18 mouse cellular contexts compared by ENCODE assay signal in the genomic region with DNA sequence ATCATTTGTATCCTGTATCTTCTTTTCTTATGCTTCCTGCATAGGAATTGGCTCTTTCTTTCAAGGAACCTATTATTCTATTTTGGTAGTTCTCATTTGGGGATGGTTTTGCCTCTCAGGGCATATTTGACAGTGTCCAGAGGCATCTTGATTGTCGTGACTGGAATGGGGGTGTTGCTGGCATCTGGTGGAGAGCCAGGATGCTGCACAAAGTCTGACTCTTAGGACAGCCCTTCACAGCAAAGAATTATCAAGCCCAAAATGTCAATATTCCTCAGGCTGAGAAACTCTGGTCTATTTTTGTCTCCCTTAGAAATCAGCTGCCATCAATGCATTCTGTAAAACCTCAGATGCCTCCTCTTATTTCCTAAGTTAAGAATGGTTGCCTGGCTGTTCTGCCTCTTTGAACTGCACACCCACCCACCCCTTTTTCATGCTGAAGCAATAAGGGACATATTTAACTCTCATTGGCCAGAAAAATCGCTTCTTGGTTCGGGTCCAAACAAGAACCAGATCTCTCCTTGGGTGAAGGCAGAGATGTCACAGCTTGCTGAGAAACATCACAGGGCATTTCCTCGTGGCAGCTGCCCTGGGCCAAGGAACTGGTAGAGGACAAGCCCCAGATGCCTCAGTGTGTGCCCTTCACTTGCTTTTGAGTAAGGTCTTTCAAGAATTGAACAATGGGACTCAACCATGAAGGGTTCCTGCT.
DNase-seq lines count a peak whose midpoint lies in the region; ATAC-seq and TF ChIP-seq lines count a peak whose summit lies in the region.
"Had no signal": no experiment of that assay in that cellular context is flagged by ENCODE, and none has a peak within 500 bp of the region (broad histone marks: within the 10 kb centered on the region; RNA-seq: fewer than 3 reads in every experiment).

No protein-coding gene starts in this region.

- WGBS in forebrain, postnatal 0 days: 76% methylated on average over 4 of the region's 4 CpGs
- 84% methylated on average over 4 of the region's 4 CpGs for WGBS in forebrain, embryonic 10.5 days
- WGBS in kidney, postnatal 0 days: 84% methylated on average over 4 of the region's 4 CpGs

- no peaks in the 10 kb centered on the region for H3K27me3 ChIP-seq in forebrain, postnatal 0 days (ENCODE audit: insufficient read depth, low read length)
- no peaks in the 10 kb centered on the region for H3K27me3 ChIP-seq in forebrain, embryonic 10.5 days (ENCODE audit: poor library complexity, severe bottlenecking)
- H3K27me3 ChIP-seq in kidney, postnatal 0 days (ENCODE audit: insufficient read depth, low read length): no peaks in the 10 kb centered on the region
- H3K27me3 ChIP-seq: liver, embryonic 13.5 days; neural tube, embryonic 15.5 days; Patski had no signal

- no peak for ATAC-seq in forebrain, postnatal 0 days
- ATAC-seq in kidney, postnatal 0 days (replicated peaks; ENCODE audit: low FRiP score, low read depth): no peak
- ATAC-seq: intestine, postnatal 0 days; Patski had no signal

- H3K36me3 ChIP-seq in forebrain, postnatal 0 days (ENCODE audit: insufficient read depth): no peaks in the 10 kb centered on the region
- no peaks in the 10 kb centered on the region for H3K36me3 ChIP-seq in forebrain, embryonic 10.5 days (replicated peaks)
- no peaks in the 10 kb centered on the region for H3K36me3 ChIP-seq in kidney, postnatal 0 days (ENCODE audit: insufficient read depth, low read length)
- H3K36me3 ChIP-seq: liver, embryonic 13.5 days; neural tube, embryonic 15.5 days had no signal

- no peak overlapping the region for H3K4me3 ChIP-seq in forebrain, postnatal 0 days (ENCODE audit: low read depth, low read length)
- no peak overlapping the region for H3K4me3 ChIP-seq in forebrain, embryonic 10.5 days
- H3K4me3 ChIP-seq in kidney, postnatal 0 days (replicated peaks; ENCODE audit: low read depth, low read length): no peak overlapping the region
- H3K4me3 ChIP-seq: liver, embryonic 13.5 days; neural tube, embryonic 15.5 days had no signal

- no peaks in the 10 kb centered on the region for H3K4me1 ChIP-seq in forebrain, postnatal 0 days (ENCODE audit: insufficient read depth)
- H3K4me1 ChIP-seq in forebrain, embryonic 10.5 days: peaks cover 10% of the 10 kb centered on the region
- no peaks in the 10 kb centered on the region for H3K4me1 ChIP-seq in kidney, postnatal 0 days (replicated peaks; ENCODE audit: insufficient read depth, low read length)
- H3K4me1 ChIP-seq: liver, embryonic 13.5 days had no signal

- no peak overlapping the region for H3K27ac ChIP-seq in forebrain, postnatal 0 days (ENCODE audit: low read depth, low read length)
- no peak overlapping the region for H3K27ac ChIP-seq in forebrain, embryonic 10.5 days
- H3K27ac ChIP-seq in kidney, postnatal 0 days: no peak overlapping the region
- H3K27ac ChIP-seq: hindbrain, embryonic 14.5 days; liver, embryonic 13.5 days; neural tube, embryonic 15.5 days had no signal

- H3K4me2 ChIP-seq in forebrain, postnatal 0 days (ENCODE audit: low read depth): no peak overlapping the region
- no peak overlapping the region for H3K4me2 ChIP-seq in kidney, postnatal 0 days (ENCODE audit: low read length)
- H3K4me2 ChIP-seq: hindbrain, embryonic 14.5 days; liver, embryonic 13.5 days; neural tube, embryonic 15.5 days had no signal

- H3K9ac ChIP-seq in forebrain, postnatal 0 days: no peak overlapping the region
- no peak overlapping the region for H3K9ac ChIP-seq in kidney, postnatal 0 days (ENCODE audit: low read depth, low read length)
- H3K9ac ChIP-seq: hindbrain, embryonic 14.5 days; liver, embryonic 13.5 days; neural tube, embryonic 15.5 days had no signal

- TF ChIP-seq CTCF in forebrain, postnatal 0 days (IDR thresholded peaks at IDR 0.05; ENCODE audit: low read depth): 0 out of 2 replicates have a peak, but pooled peaks have one; percentile 9
- TF ChIP-seq CTCF in kidney, postnatal 0 days (IDR thresholded peaks at IDR 0.05; ENCODE audit: low read depth): peak; percentile 32

- H3K9me3 ChIP-seq in forebrain, postnatal 0 days (ENCODE audit: low read length): no peaks in the 10 kb centered on the region
- H3K9me3 ChIP-seq in forebrain, embryonic 10.5 days: no peaks in the 10 kb centered on the region
- H3K9me3 ChIP-seq in kidney, postnatal 0 days (replicated peaks; ENCODE audit: low read length): no peaks in the 10 kb centered on the region
- H3K9me3 ChIP-seq: liver, embryonic 13.5 days; neural tube, embryonic 15.5 days had no signal

- DNase-seq in forebrain, postnatal 0 days: no peak
- no peak for DNase-seq in forebrain, embryonic 10.5 days (ENCODE audit: extremely low spot score, low spot score)
- DNase-seq in kidney, postnatal 0 days (ENCODE audit: low spot score): no peak
- no peak for DNase-seq in kidney, adult 18-20 months
- DNase-seq in brain, adult 2 months (ENCODE audit: low read depth, low spot score): peak; percentile 44
- DNase-seq in lung, postnatal 14 days: peak; percentile 62
- DNase-seq in right cerebral cortex, postnatal 14 days: no peak
- DNase-seq in adrenal gland, adult 8-10 months: no peak
- DNase-seq: cerebellum, postnatal 36 days; kidney, postnatal 36 days; liver, embryonic 13.5 days; retina, postnatal 1 day; spleen, adult 18-20 months; thymus, postnatal 36 days had no signal

Comparison
In these comparisons a context has a peak if more than half of its experiments do, and no peak if none do; other contexts are left out.
1. DNase-seq: peak in brain, adult 2 months (single experiment) and lung, postnatal 14 days (single experiment); none in forebrain, postnatal 0 days (single experiment), forebrain, embryonic 10.5 days (single experiment), kidney, postnatal 0 days (single experiment), kidney, adult 18-20 months (single experiment), right cerebral cortex, postnatal 14 days (single experiment) and adrenal gland, adult 8-10 months (single experiment).